Mouse (Mus musculus): ENCODE measurements around the gene Syce2. TPM values are rescaled to one million over a fixed set of nuclear protein-coding genes. Genes with fewer than 3 reads are reported as not detected.

Syce2 gene
- polyA plus RNA-seq, 1 experiment: 2.3 TPM

- TF ChIP-seq MAX (IDR thresholded peaks at IDR 0.05; ENCODE audit: low read depth) (no peak), CEBPB (IDR thresholded peaks at IDR 0.05; ENCODE audit: insufficient read depth, poor library complexity, severe bottlenecking) (no peak), SRF (IDR thresholded peaks at IDR 0.05; ENCODE audit: control insufficient read depth, insufficient read length, low read depth) (no peak), REST (IDR thresholded peaks at IDR 0.05; ENCODE audit: insufficient read depth, insufficient read length) (no peak), MYOD1 (IDR thresholded peaks at IDR 0.05; ENCODE audit: control insufficient read depth in 1 of 3, insufficient read length in 2 of 3, low read depth in 2 of 3) (no peak), E2F4 (IDR thresholded peaks at IDR 0.05; ENCODE audit: insufficient read depth) (no peak), POLR2AphosphoS2 (IDR thresholded peaks at IDR 0.05; ENCODE audit: insufficient read length, low read depth) (no peak), TCF3 (IDR thresholded peaks at IDR 0.05; ENCODE audit: insufficient read length, low read depth) (no peak), MYOG (IDR thresholded peaks at IDR 0.05; ENCODE audit: control insufficient read depth in 1 of 3, insufficient read depth in 1 of 3, insufficient read length in 2 of 3, low read depth in 2 of 3) (no peak), POLR2A (IDR thresholded peaks at IDR 0.05; ENCODE audit: insufficient read length, low read depth) (no peak), USF1 (IDR thresholded peaks at IDR 0.05; ENCODE audit: low read depth) (no peak), TCF12 (IDR thresholded peaks at IDR 0.05; ENCODE audit: insufficient read depth, poor library complexity, severe bottlenecking) (no peak)
- Histone ChIP-seq H3K4me3 (no peak overlapping the region), H3K27me3 (ENCODE audit: control insufficient read depth, insufficient read depth, insufficient read length) (peaks cover 50% of the 10 kb centered on the region)
Observed at GRCm38 (mm10) chr8:84936041-84936961, 64.4 kb downstream of the Syce2 start.

GRCm38 (mm10) chr8:84936962-84937546 lies 65.1 kb downstream of the Syce2 start, which contains the start of gene Mast1:
Gene Mast1 (minus strand): TSS chr8:84937359.
- TF ChIP-seq MYOG (IDR thresholded peaks at IDR 0.05; ENCODE audit: control insufficient read depth in 1 of 3, insufficient read depth in 1 of 3, insufficient read length in 2 of 3, low read depth in 2 of 3): no peak
- Histone ChIP-seq H3ac (ENCODE audit: control insufficient read depth, insufficient read length) (no peak within 1 kb of the TSS), H3K4me3 (no peak within 1 kb of the TSS)

More at GRCm38 (mm10) chr8:84936041-84936961, 64.4 kb downstream of the Syce2 start:
- H3K4me2 ChIP-seq (ENCODE audit: low read depth): no peak overlapping the region
- no peaks in the 10 kb centered on the region for H3K36me3 ChIP-seq (ENCODE audit: control insufficient read depth, insufficient read depth)
- H3ac ChIP-seq (ENCODE audit: control insufficient read depth, insufficient read length): no peak overlapping the region
- no peaks in the 10 kb centered on the region for H3K79me2 ChIP-seq (ENCODE audit: control insufficient read depth, insufficient read depth)

More at GRCm38 (mm10) chr8:84936962-84937546, 65.1 kb downstream of the Syce2 start, which contains the start of gene Mast1:
- peaks cover 44% of the 10 kb centered on the region for H3K27me3 ChIP-seq (ENCODE audit: control insufficient read depth, insufficient read depth, insufficient read length)
- no peaks in the 10 kb centered on the region for H3K36me3 ChIP-seq (ENCODE audit: control insufficient read depth, insufficient read depth)
- H3K4me2 ChIP-seq (ENCODE audit: low read depth): no peak within 1 kb of the TSS
- H3K79me2 ChIP-seq (ENCODE audit: control insufficient read depth, insufficient read depth): no peaks in the 10 kb centered on the region

Other genes with a start within 250 kb of the Syce2 start
- 75.7 TPM for gene Ier2, start 209.3 kb upstream of the Syce2 start, polyA plus RNA-seq (2012; fragmentation: generic; extraction: Trizol)
- gene Trmt1, start 185.8 kb upstream of the Syce2 start, polyA plus RNA-seq (2012; fragmentation: generic; extraction: Trizol): 94.4 TPM
- 56.1 TPM for gene Nacc1, start 184.2 kb upstream of the Syce2 start, polyA plus RNA-seq (2012; fragmentation: generic; extraction: Trizol)
- not detected for gene Lyl1, start 170.7 kb upstream of the Syce2 start, polyA plus RNA-seq (2012; fragmentation: generic; extraction: Trizol)
- 9.4 TPM for gene G430095P16Rik, start 149.1 kb upstream of the Syce2 start, polyA plus RNA-seq (2012; fragmentation: generic; extraction: Trizol)
- gene Nfix, start 71.8 kb upstream of the Syce2 start, polyA plus RNA-seq (2012; fragmentation: generic; extraction: Trizol): 65.7 TPM
- 6.7 TPM for gene Dand5, start 49.3 kb upstream of the Syce2 start, polyA plus RNA-seq (2012; fragmentation: generic; extraction: Trizol)
- gene Gadd45gip1, start 40.6 kb upstream of the Syce2 start, polyA plus RNA-seq (2012; fragmentation: generic; extraction: Trizol): 21.8 TPM
- 139 TPM for gene Rad23a, start 31.4 kb upstream of the Syce2 start, polyA plus RNA-seq (2012; fragmentation: generic; extraction: Trizol)
- 385 TPM for gene Calr, start 25.2 kb upstream of the Syce2 start, polyA plus RNA-seq (2012; fragmentation: generic; extraction: Trizol)
- gene Farsa, start 15.1 kb upstream of the Syce2 start, polyA plus RNA-seq (2012; fragmentation: generic; extraction: Trizol): 73.3 TPM
- gene Gcdh, start 21.8 kb downstream of the Syce2 start, polyA plus RNA-seq (2012; fragmentation: generic; extraction: Trizol): 20.9 TPM
- 0.10 TPM for gene Klf1, start 29.8 kb downstream of the Syce2 start, polyA plus RNA-seq (2012; fragmentation: generic; extraction: Trizol)
- gene Dnase2a, start 36.4 kb downstream of the Syce2 start, polyA plus RNA-seq (2012; fragmentation: generic; extraction: Trizol): 9.2 TPM
- not detected for gene Mast1, start 65.2 kb downstream of the Syce2 start, polyA plus RNA-seq (2012; fragmentation: generic; extraction: Trizol)
- not detected for gene Rtbdn, start 74.9 kb downstream of the Syce2 start, polyA plus RNA-seq (2012; fragmentation: generic; extraction: Trizol)
- not detected for gene Gm49661, start 97.3 kb downstream of the Syce2 start, polyA plus RNA-seq (2012; fragmentation: generic; extraction: Trizol)
- 432 TPM for gene Prdx2, start 97.5 kb downstream of the Syce2 start, polyA plus RNA-seq (2012; fragmentation: generic; extraction: Trizol)
- gene Rnaseh2a, start 97.7 kb downstream of the Syce2 start, polyA plus RNA-seq (2012; fragmentation: generic; extraction: Trizol): 74.1 TPM
- gene Junb, start 106.6 kb downstream of the Syce2 start, polyA plus RNA-seq (2012; fragmentation: generic; extraction: Trizol): 140 TPM
- gene Hook2, start 118.5 kb downstream of the Syce2 start, polyA plus RNA-seq (2012; fragmentation: generic; extraction: Trizol): 9.3 TPM
- not detected for gene Best2, start 142.4 kb downstream of the Syce2 start, polyA plus RNA-seq (2012; fragmentation: generic; extraction: Trizol)
- gene Asna1, start 153.2 kb downstream of the Syce2 start, polyA plus RNA-seq (2012; fragmentation: generic; extraction: Trizol): 204 TPM
- gene Trir, start 154.7 kb downstream of the Syce2 start, polyA plus RNA-seq (2012; fragmentation: generic; extraction: Trizol): 198 TPM
- gene Tnpo2, start 164.8 kb downstream of the Syce2 start, polyA plus RNA-seq (2012; fragmentation: generic; extraction: Trizol): 46.3 TPM
- 26.8 TPM for gene Fbxw9, start 187.9 kb downstream of the Syce2 start, polyA plus RNA-seq (2012; fragmentation: generic; extraction: Trizol)
- gene Gm5741, start 195.9 kb downstream of the Syce2 start, polyA plus RNA-seq (2012; fragmentation: generic; extraction: Trizol): 0.31 TPM
- 86.7 TPM for gene Dhps, start 199.6 kb downstream of the Syce2 start, polyA plus RNA-seq (2012; fragmentation: generic; extraction: Trizol)
- gene Wdr83os, start 208.6 kb downstream of the Syce2 start, polyA plus RNA-seq (2012; fragmentation: generic; extraction: Trizol): 166 TPM
- gene Wdr83, start 209.2 kb downstream of the Syce2 start, polyA plus RNA-seq (2012; fragmentation: generic; extraction: Trizol): 26.8 TPM
- 7.6 TPM for gene Man2b1, start 211.2 kb downstream of the Syce2 start, polyA plus RNA-seq (2012; fragmentation: generic; extraction: Trizol)